Mouse (Mus musculus) heart, adult 2 months (tissue): ENCODE results near the gene Anapc16. TPM values are rescaled to one million over a fixed set of nuclear protein-coding genes. Genes with fewer than 3 reads are reported as not detected.

Source experiments
- DNase-seq, 2 experiments: peaks; one replicate each; pipeline ENCODE4 v3.0.0; 2021
- H3K27ac ChIP-seq: fragments of 200-600 bp; 2 replicates; pipeline ENCODE4 v1.8.1; 2022
- H3K27me3 ChIP-seq: fragments of 200-500 bp; 2 replicates; pipeline ENCODE4 v1.6.1; 2012; ENCODE audit warnings: mild to moderate bottlenecking, low read length, inconsistent platforms, mixed read lengths; ENCODE audit not compliant: control insufficient read depth, insufficient read depth
- H3K36me3 ChIP-seq: fragments of 200-500 bp; 2 replicates; pipeline ENCODE4 v1.6.1; 2012; ENCODE audit warnings: low read length, inconsistent platforms; ENCODE audit not compliant: control insufficient read depth, insufficient read depth
- H3K4me1 ChIP-seq: fragments of 200-500 bp; 2 replicates; pipeline ENCODE4 v1.6.1; 2011; ENCODE audit warnings: low read length; ENCODE audit not compliant: control insufficient read depth, insufficient read depth
- H3K4me3 ChIP-seq: fragments of 200-600 bp; 2 replicates; pipeline ENCODE4 v1.8.1; 2022
- H3K79me2 ChIP-seq: fragments of 200-500 bp; replicated peaks from 2 replicates; pipeline ENCODE4 v1.6.1; 2012; ENCODE audit warnings: mild to moderate bottlenecking, inconsistent platforms, low read length, moderate library complexity, mixed read lengths; ENCODE audit not compliant: control insufficient read depth, insufficient read depth
- H3K9ac ChIP-seq: fragments of 200-500 bp; 2 replicates; pipeline ENCODE4 v1.6.1; 2012; ENCODE audit warnings: low read depth, mild to moderate bottlenecking, control low read depth, inconsistent platforms, low read length, mixed read lengths
- CTCF ChIP-seq: fragments of 200-600 bp; IDR thresholded peaks from 2 replicates; pipeline ENCODE4 v1.8.1; 2022; ENCODE audit warnings: antibody characterized with exemption, mild to moderate bottlenecking, moderate library complexity
- EP300 ChIP-seq: fragments of 200-500 bp; IDR thresholded peaks from 2 replicates; pipeline ENCODE4 v1.6.1; 2011; ENCODE audit warnings: low read depth, low read length, control low read depth; ENCODE audit not compliant: insufficient read depth
- POLR2A ChIP-seq: fragments of 200-500 bp; IDR thresholded peaks from 2 replicates; pipeline ENCODE4 v1.6.1; 2011; ENCODE audit warnings: mild to moderate bottlenecking, low read depth, low read length, control low read depth; ENCODE audit not compliant: insufficient read depth
- WGBS: fragments of 180-500 bp; shearing (Covaris S2); methylation state at CpG from one replicate; pipeline ENCODE4 v1.1.7; 2018; 5-methylcytosine and 5-hydroxymethylcytosine counted together
- intact Hi-C: fragments of 180-260 bp; cut with DNase I; formaldehyde crosslinking; loops from one replicate; pipeline ENCODE4 v1.15.1; 2025
- polyA plus RNA-seq: library from polyadenylated mRNA; depleted of rRNA; stranded (reverse); fragments of >200 nt; gene quantifications from 2 replicates; pipeline ENCODE4 v1.2.3, GENCODE M21; 2012
- total RNA-seq, 2 experiments: library from RNA; stranded (reverse); gene quantifications; 2 replicates each; pipeline ENCODE4 v1.2.3; 2021

Gene Anapc16
- total and polyA plus RNA-seq, 3 experiments, result 58.6 to 90.3 (median 70.1) TPM

DNA sequence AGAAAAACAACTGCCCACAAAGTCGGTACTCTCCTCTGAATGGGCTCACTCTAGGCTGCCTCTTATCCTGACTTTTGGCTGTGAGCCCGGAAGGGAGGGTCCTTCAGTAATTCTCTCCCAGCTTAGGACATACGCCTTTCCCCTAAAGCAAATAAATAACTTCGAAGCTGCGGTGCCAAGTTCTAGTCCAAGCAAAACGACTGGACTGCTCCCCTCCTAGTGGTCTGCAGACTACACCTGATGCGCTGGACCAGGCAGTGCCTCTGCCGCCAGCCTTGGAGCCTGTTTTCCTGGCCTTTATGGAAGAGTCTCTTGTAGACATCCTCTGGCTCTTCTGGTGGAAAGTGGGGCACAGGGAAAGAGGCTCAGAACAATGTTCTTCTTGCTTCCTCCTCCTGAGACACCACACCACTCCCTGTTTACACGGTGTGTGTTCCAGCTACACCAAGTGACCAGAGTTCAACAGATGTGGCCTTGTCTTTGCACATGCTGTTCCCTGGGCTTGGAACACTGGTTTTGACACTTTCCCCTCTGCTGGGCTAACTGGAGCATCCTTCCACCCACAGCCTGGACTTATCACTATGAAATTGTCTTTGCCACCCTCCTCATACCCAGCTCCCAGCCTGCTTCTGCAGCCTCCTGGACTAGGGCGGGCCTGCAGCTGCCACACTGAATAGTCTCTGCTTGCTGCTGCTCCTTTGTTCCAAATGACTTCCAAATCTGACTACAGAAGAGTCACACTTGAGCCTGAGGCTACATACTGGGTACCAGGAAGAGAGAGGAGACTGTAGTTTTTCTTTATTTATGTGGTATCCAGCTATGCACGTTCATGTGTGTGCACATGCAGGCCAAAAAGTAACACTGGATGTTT, 23.8 kb downstream of the Anapc16 start:
- DNase-seq, result peak; percentile 85 to 88
- Histone ChIP-seq H3K27ac (peak overlapping the region; percentile 91), H3K79me2 (no peaks in the 10 kb centered on the region), H3K4me1 (peaks cover 58% of the 10 kb centered on the region), H3K36me3 (peaks cover 9% of the 10 kb centered on the region), H3K4me3 (no peak overlapping the region), H3K9ac (peak overlapping the region; percentile 9; the same call in 1 of the 2 replicates), H3K27me3 (no peaks in the 10 kb centered on the region)
- TF ChIP-seq EP300 (peak; percentile 100), CTCF (no peak), POLR2A (peak; percentile 43; the same call in 1 of the 2 replicates)
- intact Hi-C loops, result loop anchor here (1.0 kb wide), 1 partner anchor 9 kb away; no protein-coding TSS in a partner anchor
- 15% methylated on average over 11 of the region's 11 CpGs for WGBS

DNA sequence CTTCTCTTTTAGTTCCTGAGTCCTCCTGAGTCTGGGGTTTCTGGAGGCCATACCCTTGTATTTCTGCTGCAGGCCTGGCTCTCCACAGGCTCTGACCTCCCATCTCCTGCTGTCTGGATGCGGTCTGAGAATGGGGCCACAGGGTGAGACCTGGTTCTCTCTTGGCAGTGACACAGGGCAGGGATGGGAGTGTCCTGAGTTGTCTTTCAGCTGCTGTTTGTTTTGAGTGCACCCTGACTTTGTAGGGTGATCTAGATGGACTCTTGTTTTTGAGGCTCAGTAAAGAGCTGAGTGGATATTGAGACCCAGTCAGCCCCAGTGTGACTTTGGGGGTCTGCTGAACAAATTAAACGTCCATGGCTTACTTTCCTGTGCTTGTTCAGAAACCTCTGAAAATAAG, 24.5 kb downstream of the Anapc16 start:
- no peaks in the 10 kb centered on the region for H3K27me3 ChIP-seq
- DNase-seq, result peak; percentile 56 to 65
- intact Hi-C loops, result no loop called here
- H3K79me2 ChIP-seq, result no peaks in the 10 kb centered on the region
- H3K36me3 ChIP-seq, result peaks cover 15% of the 10 kb centered on the region
- TF ChIP-seq CTCF, result no peak
- no peak for TF ChIP-seq POLR2A
- TF ChIP-seq EP300, result no peak
- peak overlapping the region; percentile 91 for H3K27ac ChIP-seq
- H3K4me1 ChIP-seq, result peaks cover 63% of the 10 kb centered on the region
- H3K4me3 ChIP-seq, result no peak overlapping the region
- peak overlapping the region; percentile 56 for H3K9ac ChIP-seq
- 25% methylated on average over 2 of the region's 2 CpGs for WGBS

- Histone ChIP-seq H3K4me3 (no peak overlapping the region), H3K36me3 (peaks cover 20% of the 10 kb centered on the region), H3K4me1 (peaks cover 68% of the 10 kb centered on the region), H3K27ac (peak overlapping the region; percentile 91), H3K27me3 (no peaks in the 10 kb centered on the region), H3K79me2 (no peaks in the 10 kb centered on the region), H3K9ac (peak overlapping the region; percentile 56)
- TF ChIP-seq CTCF, result no peak
- peak in 1 of 2 experiments; percentile 53 for DNase-seq
- intact Hi-C loops, result no loop called here
- WGBS, result 60% methylated on average over 5 of the region's 5 CpGs
Measured at GRCm38 (mm10) chr10:59977715-59978343, 25.1 kb downstream of the Anapc16 start.

DNA sequence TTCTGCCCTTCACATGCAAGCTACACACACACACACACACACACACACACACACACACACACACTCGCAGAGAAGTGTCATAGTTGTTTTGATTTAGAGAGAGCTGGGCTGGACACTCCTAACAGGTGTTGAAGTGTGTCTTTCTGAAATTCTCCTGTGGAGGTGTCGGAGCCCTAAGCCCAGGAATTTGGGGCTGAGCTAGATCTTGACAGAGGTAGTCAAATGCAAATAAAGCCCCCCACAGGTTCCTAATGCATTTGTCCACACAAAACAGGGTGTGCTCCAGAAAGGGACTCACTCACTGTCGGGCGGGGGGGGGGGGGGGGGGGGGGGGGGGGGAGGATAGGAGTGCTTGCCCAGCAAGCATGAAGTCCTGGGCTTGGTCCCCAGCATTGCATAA, 25.8 kb downstream of the Anapc16 start:
- Histone ChIP-seq H3K9ac (no peak overlapping the region), H3K36me3 (peaks cover 20% of the 10 kb centered on the region), H3K4me1 (peaks cover 70% of the 10 kb centered on the region), H3K27me3 (no peaks in the 10 kb centered on the region), H3K79me2 (no peaks in the 10 kb centered on the region), H3K4me3 (no peak overlapping the region), H3K27ac (peak overlapping the region; percentile 91)
- intact Hi-C loops, result no loop called here
- 83% methylated on average over 2 of the region's 4 CpGs for WGBS
- TF ChIP-seq CTCF (no peak), EP300 (no peak), POLR2A (no peak)
- DNase-seq, result no peak

GRCm38 (mm10) chr10:59974786-59975185, 28.1 kb downstream of the Anapc16 start:
- Histone ChIP-seq H3K27ac (peak overlapping the region; percentile 98), H3K9ac (no peak overlapping the region), H3K4me1 (peaks cover 67% of the 10 kb centered on the region), H3K79me2 (no peaks in the 10 kb centered on the region), H3K27me3 (no peaks in the 10 kb centered on the region), H3K36me3 (peaks cover 20% of the 10 kb centered on the region), H3K4me3 (no peak overlapping the region)
- intact Hi-C loops, result loop anchor here (1.0 kb wide), 3 partner anchors 17 to 65 kb away; no protein-coding TSS in a partner anchor
- peak in 1 of 2 experiments; percentile 58 for DNase-seq
- TF ChIP-seq EP300, result no peak
- 48% methylated on average over 3 of the region's 3 CpGs for WGBS

- Histone ChIP-seq H3K4me3 (no peak overlapping the region), H3K9ac (no peak overlapping the region), H3K79me2 (no peaks in the 10 kb centered on the region), H3K27ac (peak overlapping the region; percentile 98), H3K4me1 (peaks cover 66% of the 10 kb centered on the region), H3K36me3 (peaks cover 20% of the 10 kb centered on the region), H3K27me3 (no peaks in the 10 kb centered on the region)
- intact Hi-C loops, result loop anchor here (1.0 kb wide), 3 partner anchors 17 to 65 kb away; no protein-coding TSS in a partner anchor
- peak; percentile 85 to 91 for DNase-seq
- WGBS, result 9% methylated on average over 6 of the region's 6 CpGs
- TF ChIP-seq EP300 (peak; percentile 100), POLR2A (peak; percentile 73; the same call in 1 of the 2 replicates), CTCF (no peak)
Measured at GRCm38 (mm10) chr10:59974191-59974664, 28.7 kb downstream of the Anapc16 start.
